Mouse (Mus musculus) heart, adult 11 months (tissue): Measurements from ENCODE around the gene Vps13d.
A peak's percentile ranks its signal among the peaks of the same experiment; 100 is the strongest.

Experiments used
- DNase-seq: peaks from one replicate; pipeline ENCODE4 v3.0.0; 2022

Vps13d gene

GRCm38 (mm10) chr4:145033392-145033791 lies 161.4 kb downstream of the Vps13d start:
- peak; percentile 94 for DNase-seq

- no peak for DNase-seq
Observed at GRCm38 (mm10) chr4:145032637-145033036, 162.2 kb downstream of the Vps13d start.

DNA sequence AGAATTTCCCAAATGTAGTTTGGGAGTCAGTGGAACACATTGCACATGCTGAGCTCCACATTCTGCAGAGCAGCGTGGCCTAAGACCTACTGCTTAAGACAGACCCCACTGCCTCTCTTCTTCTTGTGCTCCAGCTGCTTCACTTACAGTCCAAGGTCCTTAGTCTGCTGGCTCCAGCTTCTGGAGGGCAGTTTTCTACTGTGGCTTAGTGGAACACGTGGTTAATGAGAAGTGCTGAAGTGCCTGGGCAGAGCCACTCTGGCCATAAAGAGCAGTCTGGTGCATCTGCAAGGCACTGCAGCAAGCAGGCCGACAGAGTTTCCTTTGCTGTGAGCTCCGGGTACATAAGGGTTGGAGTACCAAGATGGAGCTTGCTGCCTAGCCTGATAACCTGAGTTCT lies 163.3 kb downstream of the Vps13d start:
- no peak for DNase-seq

- peak; percentile 95 for DNase-seq
Observed at GRCm38 (mm10) chr4:145026449-145026851, 168.4 kb downstream of the Vps13d start.

GRCm38 (mm10) chr4:145025409-145025762 lies 169.4 kb downstream of the Vps13d start:
- DNase-seq = peak; percentile 97

DNA sequence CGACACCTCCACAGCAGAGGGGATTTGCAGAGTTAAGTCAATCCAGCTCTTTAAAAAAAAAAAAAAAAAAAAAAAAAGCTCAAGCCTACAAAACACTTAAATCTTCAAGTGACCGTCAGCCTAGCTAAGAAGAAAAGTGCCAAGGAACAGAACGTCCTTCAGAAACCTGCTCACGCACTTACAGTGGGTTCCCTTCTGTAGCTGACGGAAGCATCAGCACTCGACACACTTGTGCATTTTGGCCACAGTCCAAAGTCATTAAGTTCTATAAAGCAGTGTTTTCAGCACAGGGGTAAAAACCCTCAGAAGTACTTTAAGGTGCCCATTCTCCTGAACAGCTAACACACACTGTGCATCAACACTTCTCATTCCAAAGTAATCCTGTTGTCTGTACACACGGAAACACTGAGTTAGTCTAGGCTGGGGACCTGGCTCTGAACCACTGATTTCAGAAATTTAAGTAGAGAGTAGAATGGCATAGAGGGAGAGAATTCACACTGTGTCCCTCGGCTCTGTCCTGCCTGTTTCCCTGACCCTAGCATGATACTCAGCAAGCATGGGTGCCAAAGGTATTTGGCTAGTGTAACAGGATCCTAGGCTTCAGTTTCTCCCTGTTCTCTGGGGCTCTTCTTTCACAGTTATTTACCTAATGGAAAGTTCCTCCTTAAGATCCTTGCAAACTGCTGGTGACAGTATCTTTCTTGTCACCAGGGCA lies 170.0 kb downstream of the Vps13d start:
- peak; percentile 95 for DNase-seq

- DNase-seq = no peak
Observed at GRCm38 (mm10) chr4:145023911-145024310, 170.9 kb downstream of the Vps13d start.

GRCm38 (mm10) chr4:145022815-145023214 lies 172.0 kb downstream of the Vps13d start:
- no peak for DNase-seq

- no peak for DNase-seq
Observed at GRCm38 (mm10) chr4:145022211-145022610, 172.6 kb downstream of the Vps13d start.

- no peak for DNase-seq
Observed at GRCm38 (mm10) chr4:145020383-145020782, 174.4 kb downstream of the Vps13d start.

GRCm38 (mm10) chr4:145019121-145019714 lies 175.6 kb downstream of the Vps13d start:
- DNase-seq = peak; percentile 90

GRCm38 (mm10) chr4:145017745-145018144 lies 177.1 kb downstream of the Vps13d start:
- peak; percentile 99 for DNase-seq

DNA sequence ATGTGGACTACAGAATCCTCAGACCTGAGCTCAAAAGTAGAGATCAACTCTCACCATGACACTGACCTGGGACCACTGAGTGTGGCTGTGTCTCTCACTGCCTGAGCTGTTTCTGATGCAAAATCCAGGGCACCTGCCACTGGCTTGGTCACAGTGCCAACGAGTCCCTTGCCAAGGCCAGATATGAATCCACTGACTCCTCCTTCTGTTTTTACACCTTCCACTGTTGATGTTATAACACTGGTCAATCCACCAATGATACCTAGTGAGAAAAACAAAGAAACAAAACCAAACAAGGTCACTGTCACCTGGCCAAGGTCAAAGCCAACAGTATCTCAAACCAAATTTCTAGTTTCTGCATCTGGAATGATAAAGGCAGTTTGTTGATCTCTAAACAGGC lies 178.1 kb downstream of the Vps13d start:
- DNase-seq = no peak

DNA sequence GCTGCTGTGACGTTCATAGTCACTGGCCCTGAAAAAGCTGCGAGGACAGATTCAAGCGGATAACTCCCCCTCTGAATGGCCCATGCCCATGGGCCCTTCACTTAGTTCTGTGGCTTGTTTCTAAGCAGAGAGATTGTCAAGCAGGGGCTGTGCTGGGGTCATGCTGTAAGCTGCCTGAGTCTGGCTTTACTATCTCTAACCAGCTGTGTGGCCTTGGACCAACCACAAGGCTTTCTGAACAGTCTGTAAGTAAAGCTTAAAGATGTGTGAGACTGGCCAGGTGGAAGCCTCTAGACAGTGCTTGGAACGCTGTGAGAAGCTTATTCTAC lies 180.2 kb downstream of the Vps13d start:
- no peak for DNase-seq

- DNase-seq = peak; percentile 89
Observed at GRCm38 (mm10) chr4:145013760-145014631, 180.8 kb downstream of the Vps13d start.

- peak; percentile 96 for DNase-seq
Observed at GRCm38 (mm10) chr4:145013187-145013586, 181.6 kb downstream of the Vps13d start.

DNA sequence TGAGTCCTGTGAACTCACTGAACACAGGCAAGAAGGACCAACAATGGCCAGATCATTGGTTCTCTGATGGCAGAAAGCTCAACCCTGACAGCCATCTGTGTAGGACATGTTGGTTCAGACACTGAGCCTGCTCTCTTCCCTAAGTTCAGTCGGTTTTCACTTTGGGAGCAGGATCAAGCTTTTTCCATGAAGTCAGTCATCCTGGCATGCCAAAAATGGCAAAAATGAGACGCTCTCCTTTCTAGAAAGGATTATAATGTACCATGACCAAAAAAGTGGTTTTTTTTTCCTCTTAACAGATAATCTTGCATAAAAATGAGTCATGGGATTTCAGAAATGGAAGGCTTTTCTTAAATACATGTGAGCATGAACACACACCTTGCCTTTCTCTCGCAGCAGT lies 183.6 kb downstream of the Vps13d start:
- DNase-seq = no peak

DNA sequence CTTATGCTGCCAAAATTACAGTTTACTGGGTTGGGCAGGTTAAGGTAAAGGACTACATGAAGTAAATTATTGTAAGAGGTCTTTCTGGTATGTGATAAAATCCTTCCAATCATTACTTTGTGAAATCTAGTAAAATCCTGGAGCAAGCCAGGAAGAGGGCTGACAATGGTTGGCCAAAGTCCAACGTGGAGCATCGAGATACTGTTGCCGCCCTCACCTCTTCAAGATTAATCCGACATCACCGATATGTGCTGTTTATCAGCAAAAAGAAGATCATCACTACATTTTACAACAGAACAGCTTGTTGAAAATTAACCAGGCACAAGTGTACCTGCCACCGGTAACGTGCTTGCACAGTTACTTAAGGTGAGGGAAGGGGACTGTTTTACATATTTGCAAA lies 184.9 kb downstream of the Vps13d start:
- no peak for DNase-seq

GRCm38 (mm10) chr4:145009437-145009836 lies 185.4 kb downstream of the Vps13d start:
- no peak for DNase-seq

DNA sequence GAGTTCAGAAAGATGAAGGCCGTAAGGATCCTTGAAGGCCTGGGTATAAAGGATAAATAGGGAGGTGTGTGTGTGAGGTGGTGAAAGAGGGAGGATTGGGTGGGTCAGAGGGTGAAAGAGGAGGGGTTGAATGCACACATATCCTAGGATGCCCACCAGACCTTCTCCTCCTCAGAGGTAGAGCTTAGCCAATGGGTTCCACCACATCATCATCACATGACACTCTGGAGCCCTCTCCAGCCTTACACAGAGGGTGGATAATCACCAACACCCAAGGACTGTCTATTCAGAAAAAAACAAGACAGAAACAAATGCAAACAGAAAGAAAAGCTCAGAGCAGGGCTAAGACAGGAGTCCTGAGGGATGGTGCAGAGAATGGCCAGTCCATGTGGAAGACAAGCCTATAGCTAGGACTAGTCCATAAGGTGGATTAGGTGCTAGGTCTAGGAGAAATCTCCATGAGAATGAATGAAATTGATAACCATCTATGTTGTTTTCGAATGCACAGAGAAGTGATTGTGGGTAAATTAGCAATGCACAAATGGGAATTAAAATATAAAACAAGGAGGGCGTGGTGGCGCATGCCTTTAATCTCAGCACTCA lies 188.8 kb downstream of the Vps13d start:
- DNase-seq = no peak

- DNase-seq = peak; percentile 96
Observed at GRCm38 (mm10) chr4:145004176-145004575, 190.6 kb downstream of the Vps13d start.

DNA sequence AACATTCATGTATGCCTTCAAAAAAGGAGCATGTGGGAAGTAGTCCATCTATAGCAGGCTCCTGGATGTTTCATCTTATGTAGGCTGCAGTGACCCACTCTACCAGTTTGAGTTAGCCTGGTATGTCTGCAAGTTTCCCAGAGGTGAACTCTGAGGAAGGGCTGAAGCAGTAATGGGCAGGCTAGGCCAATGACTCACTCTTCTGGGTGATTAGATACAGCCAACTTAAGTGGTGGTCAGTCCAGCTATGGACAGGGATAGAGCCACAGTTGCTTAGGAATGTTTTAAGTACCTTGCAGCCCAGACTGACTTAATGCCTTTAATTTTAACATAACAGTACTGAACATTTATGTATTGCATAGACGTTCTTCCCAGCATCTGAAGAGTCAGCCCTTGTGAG lies 192.1 kb downstream of the Vps13d start:
- no peak for DNase-seq

DNA sequence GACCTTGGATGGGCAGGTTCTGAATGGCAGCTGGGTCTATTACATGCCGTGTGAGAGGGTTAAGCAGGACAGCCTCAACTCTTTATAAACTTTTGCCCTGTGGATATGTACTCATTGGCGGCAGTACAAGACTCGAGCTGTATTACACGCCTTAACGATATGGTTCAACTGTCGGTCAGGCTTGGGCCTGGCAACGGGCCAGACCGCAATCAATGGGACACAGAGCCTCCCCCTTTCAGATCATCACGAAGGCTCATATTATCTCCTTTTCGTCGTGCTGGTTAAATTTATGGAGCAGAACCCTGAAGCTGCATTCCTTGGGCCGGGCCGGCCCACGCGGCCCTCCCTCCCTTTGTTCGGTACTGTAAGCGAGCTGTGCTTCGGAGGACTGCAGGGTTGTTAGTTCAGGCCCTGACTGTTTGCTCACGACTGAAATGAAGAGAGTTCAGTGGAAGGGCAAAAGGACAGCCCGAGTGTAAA lies 194.9 kb downstream of the Vps13d start:
- DNase-seq = peak; percentile 97

DNA sequence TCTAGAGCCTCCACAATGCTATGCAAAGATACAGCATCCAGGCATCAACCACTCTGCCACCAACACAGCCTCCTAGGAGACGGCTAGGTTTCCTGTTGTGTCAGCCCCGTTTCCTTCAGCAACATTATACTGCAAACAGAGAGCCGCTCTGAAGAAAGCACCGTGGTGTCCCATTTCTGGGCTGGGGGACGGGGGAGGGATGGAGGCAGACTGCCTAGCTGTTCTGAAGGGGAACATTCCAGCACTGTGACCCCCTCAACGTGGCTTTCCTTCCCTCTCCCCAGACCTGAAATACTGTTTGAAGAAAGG lies 195.3 kb downstream of the Vps13d start:
- no peak for DNase-seq
